Mouse (Mus musculus): ENCODE results near the gene Abcb8.
A peak's percentile ranks its signal among the peaks of the same experiment; 100 is the strongest.
"Not testable (repeated sequence)": the region's sequence is repeated elsewhere in the genome, so short reads cannot be mapped to it uniquely, and the experiment has no call there.

Gene Abcb8

DNA sequence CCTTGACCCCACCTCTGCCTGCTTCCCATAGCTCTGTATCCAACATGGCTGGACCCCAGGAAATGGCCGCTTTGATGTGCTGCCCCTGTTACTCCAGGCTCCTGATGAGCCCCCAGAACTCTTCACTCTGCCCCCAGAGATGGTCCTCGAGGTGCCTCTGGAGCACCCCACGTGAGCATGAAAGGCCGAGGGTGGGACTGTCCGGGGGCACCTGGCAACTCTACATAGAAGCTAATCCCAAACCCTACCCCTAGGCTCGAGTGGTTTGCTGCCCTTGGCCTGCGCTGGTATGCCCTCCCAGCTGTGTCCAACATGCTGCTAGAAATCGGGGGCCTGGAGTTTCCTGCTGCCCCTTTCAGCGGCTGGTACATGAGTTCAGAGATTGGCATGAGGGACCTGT lies 23.7 kb upstream of the Abcb8 start:
- peak; percentile 91 for DNase-seq

- no peak for DNase-seq
These were observed 19.7 kb upstream of the Abcb8 start for GRCm38 (mm10) chr5:24373807-24374206.

DNA sequence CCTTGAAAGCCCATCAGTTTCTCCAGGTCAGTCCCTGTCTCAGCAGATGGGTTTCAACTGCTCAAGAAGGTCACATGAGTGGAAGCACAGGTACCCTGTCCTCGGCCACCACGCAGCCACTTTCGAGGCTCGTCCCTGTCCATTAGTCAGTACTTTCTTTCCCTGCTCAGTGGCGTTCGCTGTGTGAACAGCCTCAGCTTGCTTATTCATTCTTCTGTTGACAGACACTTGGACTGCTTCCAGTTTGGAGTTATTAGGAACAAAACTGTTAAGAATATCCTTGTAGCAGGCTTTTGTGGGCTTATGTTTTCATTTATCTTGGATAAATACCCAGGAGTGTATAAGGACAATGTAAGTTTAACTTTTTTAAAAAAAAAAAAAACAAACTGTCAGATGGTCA lies 19.2 kb upstream of the Abcb8 start:
- no peak for DNase-seq

GRCm38 (mm10) chr5:24374666-24375328 lies 18.7 kb upstream of the Abcb8 start:
- DNase-seq: no peak

DNA sequence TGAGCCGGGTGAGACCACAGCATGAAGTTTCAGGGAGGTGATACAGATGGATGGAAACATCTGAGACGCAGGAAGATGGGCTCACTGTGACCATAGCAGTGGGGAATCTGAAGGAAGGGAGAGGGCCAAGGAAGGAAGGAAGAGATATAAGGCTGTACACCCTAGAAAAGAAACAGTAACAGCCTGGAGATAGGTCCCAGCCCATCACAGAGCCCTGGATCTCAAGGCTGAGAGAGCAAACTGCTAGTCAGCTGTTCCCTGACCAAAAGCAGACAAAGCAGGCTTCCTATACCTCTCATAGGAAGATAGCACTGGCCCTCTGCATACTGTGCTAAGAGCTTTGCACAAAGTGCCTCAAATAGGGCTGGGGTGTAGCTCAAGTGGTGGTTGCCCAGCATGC lies 14.8 kb upstream of the Abcb8 start:
- no peak for DNase-seq

DNA sequence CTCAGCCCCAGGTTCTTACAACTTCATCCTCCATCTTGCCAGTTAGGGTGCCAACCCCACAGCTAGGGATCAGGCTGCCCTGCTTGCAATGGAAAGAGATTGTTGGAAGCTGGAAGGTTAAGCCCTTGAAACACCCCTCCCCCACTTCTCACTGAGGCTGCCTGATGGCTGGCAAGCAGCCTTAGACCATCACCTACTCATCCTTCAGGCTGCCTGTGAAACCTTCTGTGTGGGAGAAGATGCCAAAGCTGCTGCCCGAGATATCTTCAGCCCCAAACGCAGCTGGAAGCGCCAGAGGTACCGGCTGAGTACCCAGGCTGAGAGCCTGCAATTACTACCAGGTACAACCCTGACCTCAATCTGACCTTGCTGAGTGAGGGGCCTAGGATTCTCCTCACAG lies 14.0 kb upstream of the Abcb8 start:
- no peak for DNase-seq

GRCm38 (mm10) chr5:24380499-24380898 lies 13.0 kb upstream of the Abcb8 start:
- no peak for DNase-seq

DNA sequence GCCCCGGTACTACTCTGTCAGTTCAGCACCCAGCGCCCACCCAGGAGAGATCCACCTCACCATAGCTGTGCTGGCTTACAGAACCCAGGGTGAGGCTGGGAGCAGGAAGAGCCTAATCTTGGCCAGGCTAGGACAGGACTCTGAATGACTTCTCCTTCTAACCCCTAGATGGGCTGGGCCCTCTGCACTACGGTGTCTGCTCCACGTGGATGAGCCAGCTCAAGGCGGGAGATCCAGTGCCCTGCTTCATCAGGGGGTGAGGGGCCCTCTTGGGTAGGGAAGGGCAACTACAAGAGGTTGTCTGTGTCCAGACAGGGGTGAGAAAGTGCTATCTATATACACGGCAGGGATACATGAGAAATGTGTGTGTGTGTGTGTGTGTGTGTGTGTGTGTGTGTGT lies 12.0 kb upstream of the Abcb8 start:
- no peak for DNase-seq

- no peak for DNase-seq
These were observed 11.5 kb upstream of the Abcb8 start for GRCm38 (mm10) chr5:24381988-24382387.

DNA sequence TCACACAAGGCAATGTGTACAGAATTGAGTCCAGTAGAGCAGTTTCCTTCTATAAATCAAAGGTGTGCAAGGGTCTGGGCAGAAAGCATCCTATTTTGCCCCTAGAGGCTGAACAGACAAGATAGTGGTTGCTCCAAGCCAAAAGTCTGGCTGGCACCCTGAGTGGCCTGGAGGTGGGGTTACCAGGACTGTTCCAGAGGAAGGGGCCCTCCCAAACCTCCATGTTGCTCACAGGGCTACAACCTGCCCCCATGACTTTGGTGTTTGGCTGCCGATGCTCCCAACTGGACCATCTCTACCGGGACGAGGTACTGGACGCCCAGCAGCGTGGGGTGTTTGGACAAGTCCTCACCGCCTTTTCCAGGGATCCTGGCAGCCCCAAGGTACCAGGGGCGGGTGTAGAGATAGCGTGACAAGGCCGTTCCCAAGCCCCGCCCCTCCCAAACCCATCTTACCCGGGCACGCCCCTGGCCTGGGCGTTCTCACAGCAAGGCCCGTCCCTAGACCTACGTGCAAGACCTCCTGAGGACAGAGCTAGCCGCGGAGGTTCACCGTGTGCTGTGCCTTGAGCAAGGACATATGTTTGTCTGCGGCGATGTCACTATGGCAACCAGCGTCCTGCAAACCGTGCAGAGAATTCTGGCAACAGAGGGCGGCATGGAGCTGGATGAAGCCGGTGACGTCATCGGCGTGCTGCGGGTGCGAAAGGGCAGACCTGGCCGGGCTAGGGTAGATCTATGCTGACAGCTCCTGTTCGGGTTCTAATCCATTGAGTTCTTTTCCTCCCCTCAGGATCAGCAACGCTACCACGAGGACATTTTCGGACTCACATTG lies 10.2 kb upstream of the Abcb8 start:
- peak; percentile 99 for DNase-seq

- peak; percentile 99 for DNase-seq
These were observed 9.1 kb upstream of the Abcb8 start for GRCm38 (mm10) chr5:24384407-24384806.

DNA sequence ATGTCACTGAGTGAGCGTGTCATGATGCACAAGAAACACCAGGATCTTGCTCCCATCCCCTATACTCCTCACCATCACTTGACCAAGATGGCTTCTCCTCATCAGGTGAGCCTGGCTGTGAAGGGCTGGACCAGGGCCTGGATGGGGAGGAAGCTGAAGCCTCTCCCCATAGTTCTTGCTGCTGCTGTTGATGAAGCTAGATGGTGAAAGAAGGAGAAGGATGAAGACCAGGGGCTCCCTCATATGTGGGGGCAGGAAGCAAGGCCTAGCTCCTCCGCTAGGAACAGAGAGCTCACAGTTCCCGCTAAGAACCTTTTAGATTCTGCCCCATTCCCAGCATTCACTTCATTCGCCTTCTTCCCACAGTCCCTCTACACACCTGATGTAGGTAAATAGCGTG lies 8.1 kb upstream of the Abcb8 start:
- DNase-seq: peak; percentile 91

DNA sequence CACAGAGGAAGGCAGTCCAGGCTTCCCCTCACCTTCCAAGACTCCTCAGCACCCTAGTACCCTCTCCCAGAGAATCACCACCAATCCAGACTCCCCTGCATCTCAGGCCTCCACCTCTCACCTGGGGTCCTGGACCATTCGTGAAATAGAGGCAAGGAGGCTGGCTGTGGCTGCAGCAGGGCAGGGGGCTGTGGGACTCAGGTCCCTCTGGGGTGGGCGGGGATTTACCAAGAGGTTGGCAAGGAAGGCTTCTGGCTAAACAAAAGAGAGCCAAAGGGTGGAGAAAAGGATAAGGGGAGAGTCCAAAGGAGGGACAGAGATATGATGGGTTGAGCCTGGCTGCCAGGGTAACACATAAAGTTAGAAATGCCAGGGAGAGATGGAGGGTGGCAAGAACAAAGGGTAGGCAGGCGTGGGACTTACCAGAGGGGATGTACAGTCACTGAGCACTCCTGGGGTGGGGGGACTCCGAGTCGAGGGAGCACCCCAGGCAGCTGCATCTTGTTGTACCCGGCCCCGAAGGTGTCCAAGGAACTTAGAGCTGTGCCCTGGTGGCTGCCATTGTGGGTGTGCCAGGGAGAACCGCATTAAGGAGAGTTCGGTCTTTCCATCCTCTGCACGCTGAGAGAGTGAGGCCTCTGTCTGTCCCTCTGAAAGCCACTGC lies 7.4 kb upstream of the Abcb8 start:
- DNase-seq: peak; percentile 93

GRCm38 (mm10) chr5:24387264-24388241 lies 5.9 kb upstream of the Abcb8 start:
- DNase-seq: peak; percentile 96

GRCm38 (mm10) chr5:24388246-24388915 lies 5.1 kb upstream of the Abcb8 start:
- DNase-seq: no peak

GRCm38 (mm10) chr5:24389011-24389657 lies 4.3 kb upstream of the Abcb8 start:
- peak; percentile 95 for DNase-seq

- DNase-seq: peak; percentile 92
These were observed 3.8 kb upstream of the Abcb8 start for GRCm38 (mm10) chr5:24389658-24390020.

- no peak for DNase-seq
These were observed 1.6 kb upstream of the Abcb8 start, which contains the start of gene Atg9b for GRCm38 (mm10) chr5:24391864-24392263. Atg9b (minus strand) TSS chr5:24392143.

GRCm38 (mm10) chr5:24392724-24393123 lies 739 bp upstream of the Abcb8 start:
- peak; percentile 94 for DNase-seq

DNA sequence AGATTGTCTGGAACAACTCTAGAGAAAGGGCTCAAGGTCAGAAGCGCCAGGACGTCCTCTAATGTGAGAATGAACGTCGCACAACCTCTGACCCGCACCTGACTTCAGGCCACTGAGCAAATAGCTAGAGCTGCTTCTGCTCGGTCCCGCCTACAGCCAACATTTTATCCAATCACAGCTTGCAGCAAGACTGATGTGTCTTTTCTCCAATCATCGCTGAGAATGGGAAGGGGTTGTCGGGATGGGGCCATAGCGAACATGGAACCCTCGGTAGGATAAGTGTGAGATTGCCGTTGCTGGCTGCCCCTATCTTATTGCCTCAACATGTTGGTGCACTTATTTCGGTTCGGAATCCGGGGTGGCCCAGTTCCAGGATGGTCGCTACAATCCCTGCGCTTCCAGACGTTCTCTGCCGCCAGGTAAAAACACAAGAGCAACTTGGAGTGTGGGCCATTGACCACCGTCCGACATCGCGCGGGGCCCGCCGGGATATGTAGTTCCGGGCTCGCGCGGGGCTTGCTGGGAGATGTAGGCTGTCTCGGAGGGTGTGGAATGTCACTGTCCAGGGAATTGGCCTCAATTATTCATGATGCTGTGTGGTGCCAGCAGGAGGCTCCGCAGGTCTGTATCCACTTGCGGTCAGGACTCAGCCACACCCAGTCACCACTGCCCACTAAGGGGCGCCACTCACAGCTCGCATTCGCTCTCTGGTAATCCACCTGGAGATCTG lies 867 bp downstream of the Abcb8 start:
- DNase-seq: peak; percentile 100

- DNase-seq: not testable (repeated sequence)
These were observed 2.8 kb downstream of the Abcb8 start for GRCm38 (mm10) chr5:24396254-24396653.

All from heart, adult 11 months (tissue).